In the genomic region with DNA sequence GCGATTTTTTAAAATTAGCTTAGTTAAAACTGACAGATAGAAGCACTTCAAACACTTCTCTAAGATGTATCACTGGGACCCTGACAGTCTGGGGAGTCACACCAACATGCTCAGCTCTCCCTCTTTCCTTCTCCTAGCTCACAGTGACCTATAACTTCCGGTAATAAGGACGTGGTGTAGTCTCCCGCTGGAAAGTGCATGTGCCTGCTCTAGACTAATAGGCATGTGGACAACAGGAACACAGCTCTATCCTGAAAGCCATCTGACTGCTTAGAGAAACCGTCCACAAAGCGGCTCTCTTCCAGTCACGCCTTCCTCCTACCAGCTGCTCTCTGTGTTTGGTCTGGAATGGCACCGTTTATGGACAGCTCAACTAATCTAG, we compare ENCODE assay signal across 9 mouse cellular contexts. TPM values are rescaled to one million over a fixed set of nuclear protein-coding genes. Genes with fewer than 3 reads are reported as not detected.
DNase-seq lines count a peak whose midpoint lies in the region; ATAC-seq lines count a peak whose summit lies in the region.
"Had no signal": no experiment of that assay in that cellular context is flagged by ENCODE, and none has a peak within 500 bp of the region (broad histone marks: within the 10 kb centered on the region; RNA-seq: fewer than 3 reads in every experiment).

No protein-coding gene starts in this region.

- WGBS in hindbrain, embryonic 15.5 days = 66% methylated on average over 8 of the region's 8 CpGs
- 21% methylated on average over 8 of the region's 8 CpGs for WGBS in stomach, embryonic 15.5 days

- H3K4me2 ChIP-seq in hindbrain, embryonic 15.5 days = no peak overlapping the region
- H3K4me2 ChIP-seq in stomach, embryonic 15.5 days = peak overlapping the region; percentile 43

- H3K27ac ChIP-seq in hindbrain, embryonic 15.5 days (replicated peaks) = 0 out of 2 replicates have a peak overlapping the region, but pooled peaks have one; percentile 30
- H3K27ac ChIP-seq in stomach, embryonic 15.5 days = peak overlapping the region; percentile 86

- no peak overlapping the region for H3K9ac ChIP-seq in hindbrain, embryonic 15.5 days
- no peak overlapping the region for H3K9ac ChIP-seq in stomach, embryonic 15.5 days

- no peaks in the 10 kb centered on the region for H3K27me3 ChIP-seq in hindbrain, embryonic 15.5 days
- no peaks in the 10 kb centered on the region for H3K27me3 ChIP-seq in stomach, embryonic 15.5 days (replicated peaks)

- ATAC-seq in hindbrain, embryonic 15.5 days (ENCODE audit: low FRiP score, low read depth) = no peak
- no peak for ATAC-seq in stomach, embryonic 15.5 days (ENCODE audit: insufficient read depth, low FRiP score, low read depth)

- H3K9me3 ChIP-seq in hindbrain, embryonic 15.5 days = no peaks in the 10 kb centered on the region
- no peaks in the 10 kb centered on the region for H3K9me3 ChIP-seq in stomach, embryonic 15.5 days

- no peaks in the 10 kb centered on the region for H3K36me3 ChIP-seq in hindbrain, embryonic 15.5 days
- H3K36me3 ChIP-seq in stomach, embryonic 15.5 days = 0 out of 2 replicates have a peak, but pooled peaks cover 8% of the 10 kb centered on the region

- DNase-seq in heart, adult 11 months = peak; percentile 92
- no peak for DNase-seq in heart, postnatal 4 days
- peak; percentile 48 for DNase-seq in right cerebral cortex, adult 18-20 months
- no peak for DNase-seq in right cerebral cortex, postnatal 4 days
- no peak for DNase-seq in ovary, adult 18-20 months (ENCODE audit: low spot score)
- no peak for DNase-seq in urinary bladder, postnatal 4 days (ENCODE audit: low spot score in 2 of 2)

- peaks cover 5% of the 10 kb centered on the region for H3K4me1 ChIP-seq in hindbrain, embryonic 15.5 days (replicated peaks)
- peaks cover 47% of the 10 kb centered on the region for H3K4me1 ChIP-seq in stomach, embryonic 15.5 days

- no peak overlapping the region for H3K4me3 ChIP-seq in hindbrain, embryonic 15.5 days
- no peak overlapping the region for H3K4me3 ChIP-seq in stomach, embryonic 15.5 days (replicated peaks)
- H3K4me3 ChIP-seq: erythroblast, embryonic 14.5 days had no signal

RNA-seq across cellular contexts. Expression of a gene that starts 16.6 kb away (rescaled TPM):
- total RNA-seq in heart, postnatal 4 days (2021) = 10 to 100 TPM; 75.7 to 76.7 TPM
- polyA plus RNA-seq in hindbrain, embryonic 15.5 days (2015; fragmentation: Nextera tagmentation; extraction: Ambion mirVana) = 5.6 and 6.1 TPM in 2 replicates
- 17.8 and 18.3 TPM in 2 replicates for polyA plus RNA-seq in stomach, embryonic 15.5 days (2015; fragmentation: Nextera tagmentation; extraction: Ambion mirVana)

Comparison
In these comparisons a context has a peak if more than half of its experiments do, and no peak if none do; other contexts are left out.
1. DNase-seq: peak in heart, adult 11 months (single experiment) and right cerebral cortex, adult 18-20 months (single experiment); none in heart, postnatal 4 days (single experiment), right cerebral cortex, postnatal 4 days (single experiment), ovary, adult 18-20 months (single experiment) and urinary bladder, postnatal 4 days (0 of 2).